Mouse (Mus musculus) thymus, postnatal 0 days (tissue): ENCODE measurements around the gene Cfap221. TPM values are rescaled to one million over a fixed set of nuclear protein-coding genes. Genes with fewer than 3 reads are reported as not detected.
A peak's percentile ranks its signal among the peaks of the same experiment; 100 is the strongest.

ENCODE experiments used
- DNase-seq: peaks from one replicate; pipeline ENCODE4 v3.0.0-alpha.2; 2015; ENCODE audit warnings: low spot score
- polyA plus RNA-seq: library from polyadenylated mRNA; unstranded; fragments of >200 nt; fragmentation: Nextera tagmentation; extraction: Ambion mirVana; gene quantifications from 2 replicates; pipeline ENCODE4 v1.2.1, GENCODE M21; 2015

Cfap221 gene
- polyA plus RNA-seq, 1 experiment from 2014 or later, result 0.07 TPM

DNA sequence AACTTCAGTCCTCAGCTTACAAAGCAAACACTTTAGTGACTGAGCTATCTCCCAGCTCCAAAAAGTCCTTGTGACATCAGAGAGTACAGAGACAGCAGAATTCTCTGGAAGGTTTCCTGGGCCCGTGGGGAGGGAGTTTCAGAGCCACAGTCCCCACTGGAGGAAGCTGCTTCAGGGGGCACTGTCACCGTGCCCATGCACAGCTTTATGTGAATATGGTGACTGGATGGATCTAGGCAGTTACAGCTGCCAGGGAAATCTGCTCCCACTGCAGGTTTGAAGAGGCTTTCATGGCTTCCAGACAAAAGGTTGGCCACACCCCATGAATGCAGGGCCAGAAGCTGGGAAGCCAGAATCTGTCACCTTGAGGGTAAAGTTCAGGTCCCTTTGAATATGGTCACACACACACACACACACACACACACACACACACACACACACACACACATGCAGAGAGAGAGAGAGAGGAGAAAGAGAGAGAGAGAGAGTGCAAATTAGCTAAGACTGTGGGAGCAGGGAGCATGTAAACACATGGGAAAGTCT is 89.8 kb downstream of the Cfap221 start:
- DNase-seq, result no peak

DNA sequence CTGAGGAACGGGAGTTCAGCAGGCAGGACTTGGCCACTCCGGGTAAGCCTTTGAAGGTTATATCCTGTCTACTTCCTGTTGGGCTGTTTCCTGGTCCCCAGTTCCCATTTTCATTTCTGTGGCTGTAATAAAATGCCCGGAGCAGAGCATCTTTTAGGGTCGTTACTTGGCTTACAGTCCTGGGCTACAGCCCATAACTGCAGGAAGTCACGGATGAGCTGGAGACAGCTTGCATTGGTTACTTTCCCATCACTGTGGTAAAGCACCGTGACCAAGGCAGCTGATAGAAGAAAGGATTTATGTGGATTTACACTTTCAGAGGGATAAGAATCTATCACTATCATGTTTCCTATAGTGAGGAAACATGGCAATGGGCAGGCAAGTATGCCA is 93.8 kb downstream of the Cfap221 start:
- DNase-seq, result no peak

DNA sequence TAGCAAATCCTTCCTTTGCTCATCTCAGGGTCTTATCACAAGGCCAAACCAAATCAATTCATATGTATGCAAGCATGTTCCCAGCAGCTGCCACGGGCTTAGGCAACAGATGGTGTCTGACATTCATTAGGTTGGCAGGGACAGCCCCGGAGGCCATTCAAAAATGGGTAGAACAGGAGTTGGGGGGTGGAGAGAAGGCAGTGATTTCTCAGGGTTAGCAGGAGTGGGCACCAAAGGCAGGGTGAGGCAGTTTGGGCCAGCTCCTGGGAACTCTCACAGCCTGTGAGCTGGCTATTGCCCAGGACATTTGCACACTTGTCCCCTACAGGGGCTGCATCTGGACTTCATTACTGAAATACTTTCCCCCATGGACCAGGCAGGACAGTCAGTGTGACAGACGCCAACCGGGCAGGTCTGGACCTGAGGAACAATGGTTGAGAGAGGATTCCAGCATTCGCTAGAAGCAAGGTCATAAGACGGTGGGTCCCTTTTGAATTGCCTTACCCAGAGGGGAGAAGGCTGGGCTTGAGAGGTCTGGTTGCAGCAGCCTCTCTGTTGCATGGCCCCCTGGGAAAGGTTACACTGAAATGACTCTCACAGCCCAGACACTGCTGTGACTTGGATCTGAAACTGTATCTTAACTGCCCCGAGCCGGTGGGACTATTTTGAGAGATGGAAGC is 94.3 kb downstream of the Cfap221 start:
- no peak for DNase-seq

DNA sequence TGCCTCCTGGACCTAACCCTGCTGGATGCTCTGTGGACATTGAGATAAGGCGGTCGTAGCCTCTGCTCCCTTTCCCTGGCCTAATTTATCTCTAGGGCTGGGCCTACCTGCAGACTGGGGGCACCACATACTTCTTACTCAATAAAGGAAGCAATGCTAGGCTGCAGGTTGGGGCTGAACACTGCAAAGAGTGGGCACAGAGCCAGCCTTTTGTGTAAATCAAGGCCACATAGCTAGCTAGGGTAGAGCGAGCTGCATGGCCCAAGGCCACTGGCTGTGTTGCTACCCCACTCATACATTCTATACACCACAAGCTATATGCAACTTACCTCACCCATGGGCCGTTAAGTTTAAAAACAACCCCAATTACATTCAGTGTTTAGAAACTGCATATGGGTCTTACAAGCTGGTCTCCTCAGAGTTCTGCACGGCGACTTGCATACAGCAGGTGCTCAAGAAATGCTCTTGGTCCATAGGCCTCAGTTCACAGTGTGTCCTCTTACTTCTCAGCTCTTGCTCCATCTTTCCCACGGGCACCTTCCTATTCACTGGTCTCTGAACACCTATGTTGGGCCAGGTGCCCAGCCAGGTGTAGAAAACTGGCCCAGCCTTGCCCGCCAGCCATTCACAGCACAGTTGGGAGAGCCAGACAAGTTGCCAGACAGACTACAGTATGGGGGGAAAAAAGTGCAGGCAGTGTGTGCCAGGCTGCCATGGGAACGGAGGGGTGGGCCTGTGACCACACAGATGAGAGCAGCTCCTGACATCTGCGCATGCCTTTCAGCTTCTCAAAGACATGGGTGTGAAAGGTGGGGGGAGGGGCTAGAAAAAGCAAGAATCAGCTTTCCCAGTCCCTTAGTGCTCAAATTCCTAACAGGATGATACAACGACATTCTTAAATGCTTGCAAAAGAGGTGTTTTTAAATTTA is 97.6 kb downstream of the Cfap221 start:
- no peak for DNase-seq

DNA sequence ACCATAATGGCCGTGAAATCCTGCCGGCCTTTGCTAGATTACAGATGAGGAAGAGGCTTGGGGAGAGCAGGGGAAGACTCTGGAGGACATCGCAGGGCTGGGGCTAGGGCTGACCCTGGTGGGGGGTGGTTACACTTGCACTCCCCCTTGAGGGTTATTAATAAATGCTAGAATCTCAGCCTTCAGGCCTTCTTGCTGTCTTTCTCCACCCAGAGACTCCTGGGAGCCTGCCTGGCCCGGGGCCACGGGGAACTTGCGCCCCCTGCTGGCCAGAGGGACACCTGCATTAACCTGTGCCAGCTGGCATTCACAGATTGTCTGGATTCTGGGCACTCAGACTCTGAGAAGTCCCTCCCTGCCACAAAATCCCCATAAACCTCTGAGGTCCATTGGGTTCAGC is 102.1 kb downstream of the Cfap221 start:
- peak; percentile 70 for DNase-seq

DNA sequence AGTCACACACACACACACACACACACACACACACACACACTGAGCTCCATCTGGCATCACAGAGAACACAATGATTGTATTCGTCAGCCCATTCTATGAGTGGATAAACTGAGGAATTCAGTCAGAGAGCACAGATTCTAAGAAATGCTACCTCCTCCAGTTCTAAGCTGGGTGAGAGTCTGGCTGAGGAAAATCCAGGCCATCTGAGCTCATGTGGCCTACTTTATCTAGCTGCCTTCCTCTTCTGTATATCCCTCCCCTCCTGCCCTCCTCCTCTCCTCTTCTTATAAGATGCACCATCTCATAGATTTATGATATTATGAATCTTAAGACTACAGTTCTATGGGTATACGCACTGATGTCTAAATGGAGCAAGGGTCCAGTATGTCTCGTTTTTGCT is 103.4 kb downstream of the Cfap221 start:
- no peak for DNase-seq

DNA sequence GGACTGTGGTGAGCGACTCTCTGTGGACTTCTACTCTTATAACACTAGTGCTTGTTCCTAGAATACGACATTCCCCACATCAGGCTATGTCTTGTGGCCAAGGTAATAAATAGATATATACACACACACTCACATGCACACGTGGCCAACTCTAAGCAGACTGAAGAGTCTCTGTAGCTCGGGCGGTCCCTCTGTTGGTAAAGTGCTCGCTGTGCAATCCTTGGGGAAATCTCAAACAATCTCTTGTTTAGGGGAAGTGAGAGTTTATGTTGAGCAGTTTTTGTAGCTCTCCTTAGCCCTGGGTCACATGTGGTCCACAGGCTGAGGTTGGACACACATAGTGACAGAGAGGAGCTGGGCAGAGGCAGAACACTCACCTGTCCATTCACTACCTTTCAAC is 104.1 kb downstream of the Cfap221 start:
- DNase-seq, result no peak

DNA sequence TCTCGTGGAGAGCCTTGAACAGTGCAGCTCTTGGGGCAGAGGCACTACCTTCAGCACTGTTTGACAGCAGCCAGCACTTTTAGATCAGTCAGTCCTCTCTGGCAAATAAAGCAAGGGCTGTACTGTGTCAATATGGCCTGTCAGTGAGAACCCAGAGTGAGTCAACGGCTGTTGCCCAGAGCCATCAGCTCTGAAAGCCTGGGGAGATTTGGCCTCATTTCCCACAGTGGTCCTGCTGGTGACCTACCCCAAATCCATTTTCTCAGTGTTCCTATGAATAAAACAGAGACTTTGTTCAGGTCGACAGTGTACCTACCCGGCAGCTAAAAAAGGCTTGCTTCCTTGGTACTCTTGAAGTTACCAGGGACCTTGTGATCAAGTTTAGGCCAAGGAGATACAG is 105.2 kb downstream of the Cfap221 start:
- DNase-seq, result no peak

DNA sequence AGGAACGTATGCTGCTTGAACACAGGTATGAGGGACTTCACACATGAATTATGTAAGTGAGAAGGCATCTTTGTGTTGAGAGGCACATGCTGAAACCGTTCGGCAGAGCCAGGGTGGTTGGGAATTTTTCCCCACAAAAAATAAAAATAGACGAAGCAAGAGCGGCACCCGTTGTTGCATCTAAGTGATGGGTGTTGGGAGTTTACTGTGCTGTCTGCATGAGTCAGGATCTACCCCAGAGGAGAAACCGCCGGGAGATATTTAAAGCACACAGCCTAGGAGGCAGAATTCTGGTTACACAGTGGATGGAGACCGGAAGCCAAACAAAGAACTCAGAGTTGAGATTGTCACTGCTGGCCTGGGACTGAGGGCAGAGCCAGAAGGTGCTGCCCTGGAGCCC is 105.9 kb downstream of the Cfap221 start:
- no peak for DNase-seq

DNA sequence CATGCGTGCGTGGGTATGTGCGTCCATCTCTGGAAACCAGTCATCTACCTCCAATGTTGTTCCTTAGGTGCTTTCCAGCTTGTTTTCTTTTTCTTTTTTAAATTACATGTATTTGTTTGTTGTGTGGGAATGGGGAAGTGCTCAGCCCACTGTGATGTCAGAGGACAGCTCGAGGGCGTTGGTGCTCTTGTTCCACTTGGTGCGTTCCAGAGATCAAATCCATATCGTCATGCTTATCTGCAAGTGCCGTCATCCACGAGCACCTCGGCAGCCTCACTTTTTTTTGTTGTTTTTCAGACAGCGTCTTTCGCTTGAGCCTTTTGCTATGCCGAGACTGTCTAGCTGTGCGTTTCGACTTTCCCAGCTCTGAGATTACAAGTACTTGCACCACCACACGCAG is 107.7 kb downstream of the Cfap221 start:
- no peak for DNase-seq

DNA sequence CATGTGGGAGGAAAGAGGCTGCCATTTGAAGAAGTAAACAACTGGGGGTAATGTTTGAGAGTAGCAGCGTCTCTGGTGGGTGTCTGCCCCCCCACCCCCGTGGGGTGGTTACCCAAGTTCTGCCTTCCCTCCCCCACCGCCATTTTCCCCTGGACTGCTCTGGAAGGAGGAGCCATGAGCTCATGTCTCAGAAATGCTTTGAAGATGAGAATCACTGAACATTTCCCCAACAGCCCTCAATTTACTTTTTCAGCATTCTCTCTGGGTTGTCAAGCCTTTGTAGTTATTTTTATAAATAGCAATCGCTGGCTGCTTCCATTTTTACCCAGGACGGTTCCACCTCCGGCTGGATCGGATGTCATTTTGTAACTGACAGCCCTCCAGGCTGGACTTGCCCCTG is 110.7 kb downstream of the Cfap221 start:
- no peak for DNase-seq

DNA sequence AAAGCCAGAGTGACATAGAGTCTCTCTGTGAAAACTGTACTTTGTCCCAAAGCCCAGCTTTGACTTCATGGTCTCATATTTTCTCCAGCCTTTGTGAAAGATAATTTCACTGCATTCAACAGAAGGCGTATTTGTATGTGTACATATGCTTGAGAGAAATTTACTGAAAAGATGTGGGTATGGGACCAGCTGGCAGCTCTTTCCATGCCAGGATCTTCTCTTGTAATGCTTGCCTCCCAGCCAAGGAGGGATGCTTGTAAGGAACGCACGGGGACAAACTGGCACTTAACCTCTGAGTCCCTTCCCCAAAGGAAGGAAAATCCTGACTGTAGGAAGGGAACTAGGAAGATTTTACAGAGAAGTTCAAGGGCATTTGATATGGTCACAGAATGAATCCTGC is 112.8 kb downstream of the Cfap221 start:
- no peak for DNase-seq

DNA sequence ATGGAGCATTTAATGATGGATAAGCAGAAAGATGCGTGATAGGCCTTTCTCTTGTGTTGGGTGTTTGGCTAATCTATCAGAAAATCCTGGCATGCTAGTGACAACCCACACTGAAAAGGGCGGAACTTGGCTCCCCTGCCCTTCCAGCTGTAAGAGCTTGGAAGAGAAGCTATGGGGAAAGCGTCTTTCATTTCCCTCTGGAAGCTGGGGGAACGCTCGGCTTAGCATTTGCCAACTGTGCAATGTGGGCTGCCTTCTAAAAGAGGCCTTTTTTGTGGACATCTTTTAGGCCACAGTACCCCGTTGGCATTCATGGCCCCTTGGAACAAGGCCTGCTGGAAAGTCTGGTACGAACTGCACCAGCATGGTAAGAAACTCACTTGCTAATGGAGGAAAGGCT is 118.1 kb downstream of the Cfap221 start:
- DNase-seq, result no peak

DNA sequence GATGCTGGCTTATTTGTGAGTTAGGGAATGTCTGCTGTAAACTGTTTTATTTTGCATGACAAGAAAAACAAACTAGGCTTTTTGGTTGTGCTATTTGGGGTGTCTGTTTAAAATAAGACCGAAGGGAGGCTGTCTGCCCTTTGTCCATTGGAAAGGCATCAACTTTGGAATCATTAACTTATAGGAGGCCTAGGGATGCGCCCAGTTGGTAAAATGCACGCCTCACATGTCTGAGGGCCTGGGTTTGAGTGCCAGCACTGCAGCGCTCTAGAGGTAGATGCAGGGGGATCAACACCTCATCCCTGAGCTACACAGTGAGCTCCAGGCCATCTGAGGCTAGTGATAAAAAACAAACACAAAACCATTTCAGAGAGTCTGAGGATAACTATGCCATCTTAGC is 119.6 kb downstream of the Cfap221 start:
- DNase-seq, result no peak

Other genes with a start within 250 kb of the Cfap221 start
- gene Ptpn4, start 159.6 kb downstream of the Cfap221 start, polyA plus RNA-seq, result 4.5 and 4.8 TPM in 2 replicates
- 5.7 and 6.2 TPM in 2 replicates for gene Tmem177, start 84.0 kb downstream of the Cfap221 start, polyA plus RNA-seq
- 0.23 TPM in 1 of 2 replicates, not detected in the other for gene Sctr, start 9.7 kb upstream of the Cfap221 start, polyA plus RNA-seq
- gene Tmem37, start 76.8 kb upstream of the Cfap221 start, polyA plus RNA-seq, result 11.3 and 11.4 TPM in 2 replicates
- gene Dbi, start 123.8 kb upstream of the Cfap221 start, polyA plus RNA-seq, result 518 and 575 TPM in 2 replicates
- gene 3110009E18Rik, start 124.0 kb upstream of the Cfap221 start, polyA plus RNA-seq, result 55.5 and 56.4 TPM in 2 replicates